Mouse (Mus musculus) adrenal gland, adult (tissue): ENCODE results near the gene Serpinb6b.

ENCODE experiments used
- DNase-seq, 2 experiments: peaks; one replicate each; pipeline ENCODE4 v3.0.0; 2022 to 2023; ENCODE audit warnings: low spot score in 1 of 2; ENCODE audit not compliant: inconsistent age in 2 of 2

Gene Serpinb6b

DNA sequence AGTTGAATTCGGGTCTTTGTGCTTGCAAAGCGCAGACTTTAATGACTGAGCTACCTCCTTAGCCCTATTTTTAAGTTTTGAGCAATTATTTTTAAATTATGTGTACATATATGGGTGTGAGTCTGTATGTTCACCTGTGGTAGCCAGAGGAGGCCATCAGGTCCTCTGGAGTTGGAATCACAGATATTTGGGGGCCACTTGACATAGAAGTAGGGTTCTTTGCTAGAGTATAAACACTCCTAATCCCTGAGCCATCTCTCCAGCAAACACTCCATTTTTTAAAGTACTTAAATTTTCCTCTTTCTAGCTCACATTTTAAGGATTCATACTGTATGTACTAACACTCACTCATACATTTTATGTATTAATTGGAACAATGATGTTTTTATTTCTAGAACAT, 9.3 kb downstream of the Serpinb6b start:
- no peak for DNase-seq

DNA sequence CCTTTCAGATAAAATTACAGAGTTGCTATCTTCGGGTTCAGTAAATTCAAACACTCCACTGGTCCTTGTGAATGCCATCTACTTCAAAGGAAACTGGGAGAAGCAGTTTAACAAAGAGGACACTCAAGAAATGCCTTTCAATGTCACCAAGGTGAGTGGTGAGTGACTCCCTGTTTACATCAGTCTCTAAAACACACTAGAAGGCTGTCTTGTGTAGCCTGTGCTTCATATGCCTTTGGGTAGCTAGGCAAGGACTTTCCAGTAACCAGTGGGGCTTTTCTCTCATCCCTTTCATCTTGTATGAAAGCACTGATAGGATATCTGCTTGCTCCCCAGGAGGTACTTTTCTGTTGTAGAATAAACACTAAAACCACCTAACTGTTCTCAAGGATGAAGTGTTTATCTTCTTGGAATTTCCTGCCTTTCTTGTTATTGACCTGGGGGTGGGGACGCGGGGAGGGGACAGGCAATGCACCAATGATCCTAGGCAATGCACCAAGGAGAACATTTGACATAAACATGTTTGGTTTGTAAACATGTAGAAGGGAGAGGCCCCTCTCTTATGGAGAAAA, 10.0 kb downstream of the Serpinb6b start:
- DNase-seq: peak in 1 of 2 experiments; percentile 57

DNA sequence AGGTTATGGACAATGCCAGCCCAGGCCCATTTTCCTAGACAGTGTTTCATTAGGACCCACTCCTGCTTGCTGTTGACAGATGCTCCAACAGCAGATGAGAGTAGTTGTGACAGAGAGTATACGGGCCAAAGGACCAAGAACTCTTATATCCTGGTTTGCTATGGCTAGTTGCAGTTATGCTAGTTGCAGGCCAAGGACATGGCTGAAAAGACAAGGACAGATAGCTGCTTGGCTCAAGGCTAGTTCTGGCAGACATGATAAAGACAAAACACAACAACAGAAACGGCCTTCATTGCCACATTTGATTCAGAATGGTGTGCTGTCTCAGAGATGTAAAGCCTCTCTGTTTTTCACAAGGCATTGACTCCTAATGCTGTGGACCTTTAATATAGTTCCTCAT, 10.7 kb downstream of the Serpinb6b start:
- peak; percentile 67 to 87 for DNase-seq

DNA sequence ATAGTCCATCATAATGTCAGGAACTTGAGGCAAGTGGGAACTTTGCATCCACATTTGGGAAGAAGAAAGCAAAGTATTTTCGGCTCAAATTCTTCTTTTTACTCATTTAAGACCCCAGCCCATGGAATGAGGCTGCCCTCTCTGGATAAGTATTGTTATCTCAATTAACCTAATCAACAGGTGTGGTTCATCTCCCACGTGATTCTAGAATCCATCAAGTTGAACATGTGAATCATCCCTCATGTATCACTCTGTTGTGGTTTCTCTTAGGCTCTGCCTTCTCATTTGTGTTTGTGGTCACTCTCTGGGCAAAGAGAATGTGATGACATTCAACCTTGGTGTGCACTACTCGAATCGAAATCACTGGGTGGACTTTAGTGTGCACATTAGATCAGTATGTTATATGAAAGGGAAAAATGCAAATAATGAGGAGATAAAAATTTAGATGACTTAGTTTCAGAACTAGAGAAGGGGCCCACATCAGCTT, 17.6 kb downstream of the Serpinb6b start:
- DNase-seq: no peak

DNA sequence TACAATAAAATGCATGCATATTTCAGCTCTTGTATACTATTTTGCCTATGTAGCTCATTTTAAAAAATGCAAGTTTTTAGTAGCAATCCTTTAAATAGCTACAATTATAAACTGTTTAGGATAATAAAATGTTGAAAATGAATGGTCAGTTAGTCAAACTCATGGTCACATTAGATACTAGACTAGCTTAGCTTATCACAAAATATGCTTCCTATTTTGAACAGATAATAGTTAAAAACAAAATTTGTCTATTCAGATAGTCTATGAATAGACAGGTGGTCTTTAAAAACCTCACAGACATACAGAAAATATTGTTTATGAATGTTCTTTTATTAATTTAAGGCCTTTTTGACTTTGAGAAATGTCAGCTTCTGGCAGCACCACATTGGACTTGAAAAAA, 21.2 kb downstream of the Serpinb6b start:
- no peak for DNase-seq

DNA sequence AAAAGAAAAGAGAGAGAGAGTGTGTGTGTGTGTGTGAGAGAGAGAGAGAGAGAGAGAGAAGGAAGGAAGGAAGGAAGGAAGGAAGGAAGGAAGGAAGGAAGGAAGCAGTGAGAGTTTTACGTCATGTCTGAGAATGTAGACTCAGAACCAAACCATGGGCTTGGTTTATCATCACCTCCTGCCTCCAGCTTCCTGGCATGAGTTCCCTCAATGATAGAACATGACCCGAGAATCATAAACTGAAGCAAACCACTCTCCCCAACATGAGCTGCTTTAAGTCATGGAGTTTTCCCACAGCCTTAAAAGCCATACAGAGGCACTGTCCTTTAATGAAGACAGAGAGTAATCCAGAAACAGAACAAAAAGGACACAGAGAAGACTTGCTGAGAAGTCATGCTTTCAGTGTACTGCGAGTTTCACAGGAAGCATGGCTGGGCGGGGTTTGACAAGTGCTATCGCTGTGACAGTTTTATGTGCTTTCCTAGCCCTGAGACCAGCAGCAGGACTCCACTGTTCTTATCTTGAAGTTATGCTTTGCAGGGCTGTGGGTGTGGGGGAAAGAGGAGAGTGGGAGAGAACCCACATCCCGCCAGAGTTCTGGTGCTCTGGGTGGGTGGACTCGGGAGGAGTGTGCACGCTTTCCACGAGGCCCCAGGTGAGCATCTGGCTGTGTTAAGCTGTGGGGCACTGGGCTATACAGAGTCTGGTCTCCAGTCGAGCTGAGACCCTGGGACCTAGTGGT, 28.3 kb downstream of the Serpinb6b start:
- peak; percentile 48 to 81 for DNase-seq

DNA sequence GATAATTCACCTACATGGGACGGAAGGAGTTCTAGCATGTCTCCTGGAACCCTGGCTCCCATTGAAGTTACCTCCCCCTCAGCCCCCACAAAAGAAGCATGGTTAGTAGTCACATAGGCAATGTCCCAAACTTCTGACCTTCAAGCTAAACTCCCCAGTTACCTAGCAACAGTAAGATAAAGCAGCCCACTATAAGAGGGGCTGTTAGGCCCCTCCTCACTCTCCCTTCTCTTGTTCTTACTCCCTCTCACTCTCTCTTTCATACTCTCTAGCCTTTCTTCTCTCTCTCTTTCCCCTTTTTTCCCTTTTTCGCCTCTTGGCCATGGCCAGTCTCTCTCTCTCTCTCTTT, 28.9 kb downstream of the Serpinb6b start:
- DNase-seq: no peak

DNA sequence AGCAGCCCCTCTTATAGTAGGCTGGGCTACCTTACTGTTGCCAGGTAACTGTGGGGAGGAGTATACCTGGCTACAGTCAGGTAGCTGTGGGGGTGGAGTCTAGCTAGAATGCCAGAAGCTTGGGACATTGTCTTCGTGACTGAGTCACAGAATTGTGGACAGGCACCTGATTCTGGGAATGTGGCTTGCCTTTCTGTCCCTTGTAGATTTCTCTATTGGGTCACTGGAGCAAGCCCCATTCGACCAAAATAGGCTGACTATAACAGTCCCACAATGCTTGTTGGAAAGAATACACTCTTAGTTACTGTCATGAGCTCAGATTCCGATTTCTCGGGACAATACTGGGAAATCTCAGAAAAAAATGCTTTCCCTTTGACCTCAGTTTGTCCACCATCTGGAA, 30.0 kb downstream of the Serpinb6b start:
- DNase-seq: peak; percentile 23 to 80

DNA sequence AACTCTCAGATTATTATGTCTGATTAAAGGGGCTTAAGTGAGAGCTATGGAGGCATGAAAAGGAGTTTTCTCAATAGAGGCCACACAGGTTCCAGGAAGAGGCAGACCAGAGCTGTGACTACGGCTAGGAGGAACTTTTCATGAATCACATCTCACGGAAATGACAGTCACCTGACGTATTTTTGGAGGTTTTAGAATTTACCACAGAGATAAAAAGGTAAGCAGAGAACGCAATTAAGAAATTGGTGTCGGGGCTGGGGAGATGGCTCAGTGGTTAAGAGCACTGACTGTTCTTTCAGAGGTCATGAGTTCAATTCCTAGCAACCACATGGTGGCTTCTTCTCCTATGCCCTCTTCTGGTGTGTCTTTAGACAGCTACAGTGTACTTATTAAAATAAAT, 36.3 kb downstream of the Serpinb6b start:
- DNase-seq: no peak

DNA sequence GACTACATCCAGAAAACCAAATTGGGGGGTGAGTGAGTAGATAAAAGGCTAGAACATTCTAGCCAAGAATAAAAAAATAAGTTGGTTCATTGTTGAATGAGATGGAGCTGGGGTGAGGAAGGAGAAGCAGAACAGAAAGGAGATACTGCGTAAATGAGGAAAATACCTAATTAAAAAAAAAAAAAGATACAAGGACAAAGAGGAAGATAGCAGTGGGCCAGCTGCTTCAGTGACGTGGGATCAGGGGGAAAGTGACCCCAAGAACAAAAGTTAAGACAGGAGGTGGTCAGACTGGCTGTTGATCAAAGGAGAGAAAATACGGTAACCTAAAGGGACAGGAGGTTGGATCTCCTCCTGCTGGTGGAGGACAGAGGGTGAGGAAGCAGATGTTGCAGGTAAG, 37.9 kb downstream of the Serpinb6b start, which contains the start of gene Serpinb9:
Gene Serpinb9, plus strand, starts transcription at position 301 of the 400 bp plus-strand sequence.
- DNase-seq: no peak

DNA sequence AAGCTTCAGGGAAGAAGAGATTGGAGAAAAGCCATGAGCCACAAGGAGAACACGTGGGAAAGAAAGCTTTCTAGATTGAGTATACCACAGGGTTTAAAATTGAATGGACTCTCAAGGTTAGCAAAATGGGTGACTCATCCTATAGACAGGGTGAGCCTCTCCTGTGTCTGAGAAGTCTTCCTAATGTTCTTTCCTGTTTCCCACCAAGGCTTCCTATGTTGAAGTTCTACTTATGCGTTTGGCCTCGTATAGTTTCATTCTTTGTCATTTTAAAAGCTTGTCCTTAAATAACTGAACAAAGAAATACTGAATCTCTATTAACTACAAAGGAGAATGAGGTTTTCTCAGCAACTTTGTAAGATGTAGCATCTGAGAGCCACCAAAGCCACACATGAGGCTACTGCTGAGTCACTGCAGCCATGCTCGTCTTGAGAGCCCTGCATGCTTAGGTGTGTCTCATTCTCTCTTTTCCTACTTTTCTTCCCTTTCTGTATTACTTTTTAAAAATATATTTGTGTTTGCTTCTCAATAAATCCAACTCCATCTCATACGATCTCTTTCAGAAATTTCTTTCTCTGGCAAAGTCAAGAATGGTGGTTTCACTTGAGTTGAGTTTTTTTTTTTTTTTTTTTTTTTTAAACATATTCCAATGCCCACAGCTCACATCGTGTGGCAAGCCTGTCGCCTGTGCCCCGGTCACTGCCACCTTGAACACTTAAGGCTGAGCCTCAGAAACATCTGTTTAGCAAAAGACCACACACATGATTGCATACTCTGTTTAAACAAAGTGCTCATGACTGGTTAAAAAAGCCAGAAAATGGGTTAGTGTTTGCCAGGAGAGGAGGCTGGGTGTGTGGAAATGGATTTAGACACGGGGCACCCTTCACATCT, 38.8 kb downstream of the Serpinb6b start:
- DNase-seq: peak in 1 of 2 experiments; percentile 55

DNA sequence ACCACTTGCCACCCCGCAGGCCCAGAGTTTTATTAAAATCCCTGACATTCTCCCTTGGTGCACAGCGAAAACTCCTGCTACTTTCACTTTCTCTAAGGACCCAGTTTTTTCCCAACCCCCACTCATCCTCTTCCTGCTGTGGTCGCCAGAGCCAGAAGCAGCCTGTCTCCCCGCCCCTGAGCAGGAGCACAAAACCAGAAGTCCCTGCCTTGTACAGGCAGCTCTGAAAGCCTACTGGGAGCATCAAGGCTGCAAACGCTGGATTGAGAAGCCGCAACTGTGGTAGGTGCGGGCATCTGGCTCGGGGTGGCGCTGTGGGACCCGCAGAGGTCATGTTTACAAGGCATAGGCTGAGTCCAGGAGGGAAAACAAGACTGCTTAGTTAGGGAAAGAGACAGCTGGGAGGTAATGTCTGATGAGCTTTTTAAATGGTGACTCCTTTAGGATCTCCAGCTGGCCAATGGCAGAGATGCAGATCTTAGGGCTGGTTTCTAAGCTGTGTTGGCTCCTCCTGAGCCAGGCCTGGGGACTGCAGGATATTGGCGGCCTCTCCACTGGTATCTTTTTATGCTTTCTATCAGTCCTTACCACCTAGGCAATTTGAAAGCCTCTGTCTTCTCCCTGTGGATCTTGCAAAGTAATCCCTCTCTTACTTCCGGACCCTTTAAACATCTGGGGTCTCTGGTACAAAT, 39.6 kb downstream of the Serpinb6b start:
- DNase-seq: peak; percentile 93 to 98

DNA sequence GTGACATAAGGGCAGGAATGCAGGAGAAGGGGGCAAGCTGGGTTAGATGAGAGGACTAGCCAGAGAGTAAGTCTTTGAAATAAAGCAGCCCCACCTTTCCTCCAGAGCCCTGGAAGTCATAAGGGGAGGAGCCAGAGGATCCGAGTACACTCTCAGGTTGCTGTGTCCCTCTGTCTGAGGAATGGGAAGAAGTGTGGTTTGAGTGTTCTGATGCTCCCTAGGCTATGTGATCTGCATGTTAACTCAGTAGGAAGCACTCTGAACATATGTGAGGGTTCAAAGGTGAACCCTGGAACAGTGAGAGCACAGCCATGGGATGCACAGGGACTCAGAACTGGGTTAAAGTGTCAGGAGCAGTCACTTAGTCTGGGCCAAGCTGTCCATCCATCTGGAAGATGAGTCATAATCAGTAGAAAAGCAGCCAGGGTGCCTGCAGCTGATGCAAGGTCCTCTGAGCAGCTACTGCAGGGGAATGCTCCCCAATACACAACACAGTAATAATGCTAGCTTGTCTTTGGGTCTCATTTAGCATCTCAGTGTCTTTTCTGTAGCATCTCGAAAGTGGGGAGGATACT, 40.6 kb downstream of the Serpinb6b start:
- peak; percentile 22 to 74 for DNase-seq

DNA sequence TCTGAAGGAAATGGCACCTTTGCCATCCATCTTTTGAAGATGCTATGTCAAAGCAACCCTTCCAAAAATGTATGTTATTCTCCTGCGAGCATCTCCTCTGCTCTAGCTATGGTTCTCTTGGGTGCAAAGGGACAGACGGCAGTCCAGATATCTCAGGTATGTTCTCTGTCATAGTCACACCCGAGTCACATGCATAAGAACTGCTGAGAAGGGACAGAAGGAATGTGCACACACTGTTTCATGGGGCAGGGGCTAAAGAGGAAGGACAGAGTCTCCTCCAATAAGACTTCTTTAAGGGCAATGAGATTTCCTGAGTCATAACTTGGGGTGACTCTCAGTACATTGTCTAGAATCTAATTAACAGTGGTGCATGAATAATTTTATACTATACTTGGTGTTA, 41.5 kb downstream of the Serpinb6b start:
- no peak for DNase-seq

DNA sequence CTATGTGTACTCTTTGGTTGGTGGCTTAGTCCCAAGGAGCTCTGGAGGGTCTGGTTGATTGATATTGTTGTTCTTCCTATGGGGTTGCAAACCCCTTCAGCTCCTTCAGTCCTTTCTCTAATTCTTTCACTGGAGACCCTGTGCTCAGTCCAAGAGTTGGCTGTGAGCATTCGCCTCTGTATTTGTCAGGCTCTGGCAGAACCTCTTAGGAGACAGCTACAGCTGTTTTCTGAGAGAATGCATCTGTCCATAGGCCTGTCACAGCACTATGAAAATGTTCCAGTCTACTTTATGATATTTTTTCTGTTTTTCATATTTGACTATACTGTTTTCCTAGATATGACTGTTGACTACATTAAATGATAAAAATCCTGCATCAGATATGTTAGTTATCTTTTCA, 47.4 kb downstream of the Serpinb6b start:
- DNase-seq: no peak

DNA sequence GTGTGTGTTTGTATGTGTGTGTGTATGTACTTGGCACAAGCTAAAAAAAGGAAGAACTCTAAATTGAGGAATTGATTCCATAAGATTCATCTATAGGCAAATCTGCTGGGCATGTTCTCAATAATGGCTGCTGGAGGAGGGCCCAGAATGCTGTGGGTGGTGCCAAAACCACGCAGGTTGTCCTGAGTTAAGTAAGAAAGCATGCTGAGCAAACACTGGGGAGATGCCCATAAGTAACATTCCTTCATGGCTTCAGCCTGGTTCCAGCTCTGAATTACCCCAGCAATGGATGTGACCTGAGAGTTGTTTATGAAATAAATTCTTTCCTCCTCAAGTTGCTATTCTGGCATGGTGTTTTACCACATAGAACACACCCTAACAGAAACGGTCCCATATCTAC, 48.3 kb downstream of the Serpinb6b start:
- DNase-seq: no peak

DNA sequence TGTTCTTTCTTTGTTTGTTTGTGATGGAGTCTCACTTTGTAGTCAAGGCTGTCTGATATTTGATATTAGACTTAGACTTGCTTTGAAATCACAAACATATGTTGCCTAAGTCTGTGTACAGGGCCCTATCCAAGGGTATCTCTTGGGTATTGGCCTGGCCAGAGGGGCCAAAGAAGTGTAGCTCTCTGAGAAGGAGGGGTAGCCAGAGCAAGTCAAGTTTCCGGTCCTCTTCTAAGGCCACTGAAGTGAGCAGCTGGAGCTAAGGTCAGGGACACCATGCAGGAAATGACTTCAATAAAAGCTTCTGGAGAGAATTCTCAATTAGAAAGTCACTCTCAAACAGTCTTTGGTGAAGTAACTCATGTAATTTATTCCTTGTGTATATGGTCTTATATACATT, 57.4 kb downstream of the Serpinb6b start:
- DNase-seq: no peak

DNA sequence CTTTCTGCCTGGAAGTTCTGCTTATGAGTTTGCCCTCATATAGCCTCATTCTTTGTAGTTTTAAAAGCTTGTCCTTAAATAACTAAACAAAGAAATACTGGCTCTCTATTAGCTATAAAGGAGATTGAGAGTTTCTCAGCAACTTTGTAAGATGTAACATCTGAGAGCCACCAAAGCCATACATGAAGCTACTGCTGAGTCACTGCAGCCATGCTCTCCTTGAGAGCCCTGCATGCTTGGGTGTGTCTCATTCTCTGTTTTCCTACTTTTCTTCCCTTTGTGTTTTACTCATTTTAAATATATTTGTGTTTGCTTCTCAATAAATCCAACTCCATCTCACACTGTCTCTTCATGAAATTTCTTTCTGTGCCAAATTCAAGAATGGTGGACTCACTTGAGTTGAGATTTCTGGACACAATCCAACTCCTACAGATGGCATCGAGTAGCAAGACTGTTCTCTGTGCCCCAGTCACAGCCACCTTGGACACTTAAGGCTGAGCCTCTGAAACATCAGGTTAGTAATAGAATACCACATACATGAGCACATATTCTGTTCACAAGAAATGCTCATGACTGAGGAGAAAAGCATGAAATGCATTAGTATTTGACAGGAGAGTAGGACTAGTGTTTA, 61.5 kb downstream of the Serpinb6b start:
- DNase-seq: no peak

DNA sequence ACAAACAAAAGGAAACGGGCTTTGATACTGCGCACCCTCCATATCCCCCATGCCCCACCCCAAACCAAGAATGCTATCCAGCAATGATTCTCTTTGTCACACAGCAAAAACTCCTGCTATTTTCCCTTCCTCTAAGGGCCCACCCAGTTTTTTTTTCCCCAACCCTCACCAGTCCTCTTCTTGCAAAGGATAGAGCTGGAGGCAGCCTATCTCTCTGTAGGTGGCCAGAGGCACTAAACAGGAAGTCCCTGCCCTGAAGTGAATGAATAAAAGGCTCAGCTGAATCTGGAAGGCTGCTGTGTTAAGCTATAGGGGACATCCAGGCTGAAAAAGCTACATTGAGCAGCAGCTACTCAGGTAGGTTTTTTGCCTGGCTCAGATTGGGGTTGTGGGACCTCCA, 62.2 kb downstream of the Serpinb6b start, which contains the start of gene Serpinb9b:
Gene Serpinb9b, plus strand, starts transcription at position 173 of the 400 bp plus-strand sequence.
- DNase-seq: no peak

DNA sequence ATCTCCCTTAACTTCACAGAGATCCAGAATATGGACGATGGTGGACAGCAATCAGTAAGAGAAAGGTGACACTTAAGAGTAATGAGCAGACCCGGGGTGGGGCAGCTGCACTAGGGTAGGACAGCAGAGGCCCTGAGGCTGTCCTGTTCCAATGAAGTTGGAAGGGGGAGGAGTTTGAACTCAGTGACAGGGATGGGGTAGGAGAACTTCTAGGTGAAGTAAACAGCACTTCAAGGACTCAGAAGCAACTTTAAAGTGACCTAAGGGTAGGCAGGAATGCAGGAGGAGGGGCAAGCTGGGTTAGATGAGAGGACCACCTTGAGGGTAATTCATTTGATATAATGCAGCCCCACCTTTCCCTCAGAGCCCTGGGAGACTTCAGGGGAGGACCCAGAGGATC, 63.1 kb downstream of the Serpinb6b start:
- DNase-seq: no peak
